Mouse (Mus musculus): ENCODE data around the gene Lsp1. TPM values are rescaled to one million over a fixed set of nuclear protein-coding genes. Genes with fewer than 3 reads are reported as not detected.

The Lsp1 gene
- polyA plus RNA-seq, 2 experiments = 45.8 to 102 TPM

GRCm38 (mm10) chr7:142449038-142449617, 11.5 kb upstream of the Lsp1 start:
- DNase-seq (ENCODE audit: low spot score) = no peak
- Histone ChIP-seq H3K9ac (ENCODE audit: low read depth, low read length, severe bottlenecking) (no peak overlapping the region), H3K27me3 (ENCODE audit: control insufficient read depth, insufficient read depth, low read length) (no peaks in the 10 kb centered on the region), H3K4me3 (replicated peaks; ENCODE audit: low read length) (no peak overlapping the region), H3K4me1 (ENCODE audit: control insufficient read depth, insufficient read depth, low read length) (peaks cover under 1% of the 10 kb centered on the region; the same call in 1 of the 2 replicates), H3K4me2 (replicated peaks; ENCODE audit: low read depth, low read length, severe bottlenecking) (no peak overlapping the region), H3K36me3 (ENCODE audit: control insufficient read depth, insufficient read depth, low read length) (no peaks in the 10 kb centered on the region), H3K9me3 (ENCODE audit: control insufficient read depth, low read length) (no peaks in the 10 kb centered on the region), H3K27ac (replicated peaks; ENCODE audit: low read depth, low read length) (no peak overlapping the region)
- ATAC-seq (ENCODE audit: low FRiP score, low read depth) = no peak
- WGBS = 74% methylated on average over 6 of the region's 6 CpGs
- TF ChIP-seq POLR2A (IDR thresholded peaks at IDR 0.05; ENCODE audit: borderline replicate concordance, extremely low read depth, insufficient read depth, insufficient read length) = no peak

GRCm38 (mm10) chr7:142454706-142455105, 5.9 kb upstream of the Lsp1 start:
- no peak for DNase-seq (ENCODE audit: low spot score)
- Histone ChIP-seq H3K9me3 (ENCODE audit: control insufficient read depth, low read length) (no peaks in the 10 kb centered on the region), H3K4me2 (replicated peaks; ENCODE audit: low read depth, low read length, severe bottlenecking) (no peak overlapping the region), H3K9ac (ENCODE audit: low read depth, low read length, severe bottlenecking) (no peak overlapping the region), H3K36me3 (ENCODE audit: control insufficient read depth, insufficient read depth, low read length) (no peaks in the 10 kb centered on the region), H3K4me3 (replicated peaks; ENCODE audit: low read length) (no peak overlapping the region), H3K27me3 (ENCODE audit: control insufficient read depth, insufficient read depth, low read length) (no peaks in the 10 kb centered on the region), H3K27ac (replicated peaks; ENCODE audit: low read depth, low read length) (peak overlapping the region; percentile 78), H3K4me1 (ENCODE audit: control insufficient read depth, insufficient read depth, low read length) (peaks cover 42% of the 10 kb centered on the region)
- WGBS = 47% methylated on average over 1 of the region's 1 CpGs
- TF ChIP-seq POLR2A (IDR thresholded peaks at IDR 0.05; ENCODE audit: borderline replicate concordance, extremely low read depth, insufficient read depth, insufficient read length) = no peak
- ATAC-seq (ENCODE audit: low FRiP score, low read depth) = no peak

- WGBS = 53% methylated on average over 2 of the region's 2 CpGs
- H3K4me2 ChIP-seq (replicated peaks; ENCODE audit: low read depth, low read length, severe bottlenecking) = no peak overlapping the region
- peaks cover 42% of the 10 kb centered on the region for H3K4me1 ChIP-seq (ENCODE audit: control insufficient read depth, insufficient read depth, low read length)
- H3K9ac ChIP-seq (ENCODE audit: low read depth, low read length, severe bottlenecking) = no peak overlapping the region
- TF ChIP-seq POLR2A (IDR thresholded peaks at IDR 0.05; ENCODE audit: borderline replicate concordance, extremely low read depth, insufficient read depth, insufficient read length) = no peak
- peak overlapping the region; percentile 78 for H3K27ac ChIP-seq (replicated peaks; ENCODE audit: low read depth, low read length)
- DNase-seq (ENCODE audit: low spot score) (no peak), ATAC-seq (ENCODE audit: low FRiP score, low read depth) (no peak)
- no peak overlapping the region for H3K4me3 ChIP-seq (replicated peaks; ENCODE audit: low read length)
- no peaks in the 10 kb centered on the region for H3K36me3 ChIP-seq (ENCODE audit: control insufficient read depth, insufficient read depth, low read length)
- no peaks in the 10 kb centered on the region for H3K27me3 ChIP-seq (ENCODE audit: control insufficient read depth, insufficient read depth, low read length)
- no peaks in the 10 kb centered on the region for H3K9me3 ChIP-seq (ENCODE audit: control insufficient read depth, low read length)
Observed at GRCm38 (mm10) chr7:142455251-142455650, 5.4 kb upstream of the Lsp1 start.

GRCm38 (mm10) chr7:142456806-142457205, 3.8 kb upstream of the Lsp1 start:
- ATAC-seq (ENCODE audit: low FRiP score, low read depth) = no peak
- no peak for DNase-seq (ENCODE audit: low spot score)
- no peak overlapping the region for H3K4me3 ChIP-seq (replicated peaks; ENCODE audit: low read length)
- TF ChIP-seq POLR2A (IDR thresholded peaks at IDR 0.05; ENCODE audit: borderline replicate concordance, extremely low read depth, insufficient read depth, insufficient read length) = no peak
- H3K4me2 ChIP-seq (replicated peaks; ENCODE audit: low read depth, low read length, severe bottlenecking) = no peak overlapping the region
- peak overlapping the region; percentile 83 for H3K27ac ChIP-seq (replicated peaks; ENCODE audit: low read depth, low read length)
- H3K27me3 ChIP-seq (ENCODE audit: control insufficient read depth, insufficient read depth, low read length) = no peaks in the 10 kb centered on the region
- no peaks in the 10 kb centered on the region for H3K36me3 ChIP-seq (ENCODE audit: control insufficient read depth, insufficient read depth, low read length)
- H3K9ac ChIP-seq (ENCODE audit: low read depth, low read length, severe bottlenecking) = no peak overlapping the region
- peaks cover 42% of the 10 kb centered on the region for H3K4me1 ChIP-seq (ENCODE audit: control insufficient read depth, insufficient read depth, low read length)
- WGBS = 90% methylated on average over 3 of the region's 3 CpGs
- no peaks in the 10 kb centered on the region for H3K9me3 ChIP-seq (ENCODE audit: control insufficient read depth, low read length)

GRCm38 (mm10) chr7:142457227-142457811, 3.3 kb upstream of the Lsp1 start:
- DNase-seq (ENCODE audit: low spot score) = no peak
- Histone ChIP-seq H3K4me2 (replicated peaks; ENCODE audit: low read depth, low read length, severe bottlenecking) (no peak overlapping the region), H3K4me3 (replicated peaks; ENCODE audit: low read length) (no peak overlapping the region), H3K4me1 (ENCODE audit: control insufficient read depth, insufficient read depth, low read length) (peaks cover 42% of the 10 kb centered on the region), H3K27ac (replicated peaks; ENCODE audit: low read depth, low read length) (peak overlapping the region; percentile 83), H3K27me3 (ENCODE audit: control insufficient read depth, insufficient read depth, low read length) (no peaks in the 10 kb centered on the region), H3K9me3 (ENCODE audit: control insufficient read depth, low read length) (no peaks in the 10 kb centered on the region), H3K36me3 (ENCODE audit: control insufficient read depth, insufficient read depth, low read length) (no peaks in the 10 kb centered on the region), H3K9ac (ENCODE audit: low read depth, low read length, severe bottlenecking) (no peak overlapping the region)
- peak; percentile 34; the same call in 1 of the 2 replicates for ATAC-seq (ENCODE audit: low FRiP score, low read depth)
- no peak for TF ChIP-seq POLR2A (IDR thresholded peaks at IDR 0.05; ENCODE audit: borderline replicate concordance, extremely low read depth, insufficient read depth, insufficient read length)
- 25% methylated on average over 3 of the region's 3 CpGs for WGBS
